Mouse (Mus musculus) adrenal gland, adult 18-20 months (tissue): ENCODE measurements at regions not wholly inside any gene's neighbourhood (a gene's known extent, or its start where the extent isn't known, plus 50 kb on each side); places are given as distances from the start of the nearest gene placed in this dataset.

Experiments used
- DNase-seq, 2 experiments: peaks; one replicate each; pipeline ENCODE4 v3.0.0; 2021 to 2022; ENCODE audit warnings: low spot score in 2 of 2

GRCm38 (mm10) chr6:98483319-98484123 lies 141.0 kb upstream of the Gm765 start:
- DNase-seq, result no peak

GRCm38 (mm10) chr6:98482319-98482718 lies 139.8 kb upstream of the Gm765 start:
- no peak for DNase-seq

- no peak for DNase-seq
Observed at GRCm38 (mm10) chr6:98467563-98467962, 125.0 kb upstream of the Gm765 start.

- DNase-seq, result no peak
Observed at GRCm38 (mm10) chr6:98452277-98452676, 109.7 kb upstream of the Gm765 start.

- DNase-seq, result no peak
Observed at GRCm38 (mm10) chr6:98435676-98436075, 93.1 kb upstream of the Gm765 start.

DNA sequence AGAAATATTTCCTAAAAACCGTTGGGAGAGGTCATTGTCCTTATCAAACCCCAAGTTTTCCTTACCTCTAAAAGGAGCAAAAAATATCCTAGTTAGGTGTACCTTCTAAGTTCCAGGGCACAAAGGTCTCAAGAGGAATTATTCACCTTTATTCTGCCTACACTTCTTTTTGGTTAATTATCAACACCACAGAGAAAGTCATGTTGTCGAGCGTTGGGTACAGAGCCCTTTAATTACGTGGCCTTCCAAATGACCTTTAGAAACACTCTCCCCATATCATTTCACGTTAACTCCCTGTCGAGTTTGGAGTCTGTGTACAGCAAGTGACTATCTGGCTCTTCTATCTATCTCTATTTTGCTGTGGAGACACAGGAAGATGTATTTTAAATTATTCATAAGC lies 90.7 kb upstream of the Gm765 start:
- DNase-seq, result no peak

GRCm38 (mm10) chr6:98429120-98429519 lies 86.6 kb upstream of the Gm765 start:
- DNase-seq, result no peak

DNA sequence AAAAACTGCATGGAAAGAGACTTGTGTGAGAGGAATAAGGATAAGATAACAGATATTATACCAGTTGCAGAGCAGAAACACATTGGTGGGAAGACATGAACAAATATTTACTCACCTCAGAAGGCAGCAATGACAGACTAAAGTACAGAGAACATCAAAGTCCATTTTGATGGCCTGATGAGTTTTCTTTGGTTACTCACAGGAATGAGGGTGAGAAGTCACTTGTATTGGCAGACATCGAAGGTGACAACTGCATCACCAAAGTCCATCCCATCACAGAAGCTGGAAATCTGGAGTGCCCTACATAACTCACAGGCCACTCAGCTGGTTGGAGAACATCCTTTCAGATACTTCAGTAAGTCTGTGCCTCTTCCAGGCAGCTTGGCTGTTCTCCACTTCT lies 60.1 kb upstream of the Gm765 start:
- DNase-seq, result no peak

GRCm38 (mm10) chr6:98394589-98394988 lies 52.0 kb upstream of the Gm765 start:
- no peak for DNase-seq
